Mouse (Mus musculus): Measurements from ENCODE around the gene Abca7. TPM values are rescaled to one million over a fixed set of nuclear protein-coding genes. Genes with fewer than 3 reads are reported as not detected.

Abca7 gene
- total RNA-seq, 2 experiments from 2014 or later, result 33.6 to 34.7 TPM

DNA sequence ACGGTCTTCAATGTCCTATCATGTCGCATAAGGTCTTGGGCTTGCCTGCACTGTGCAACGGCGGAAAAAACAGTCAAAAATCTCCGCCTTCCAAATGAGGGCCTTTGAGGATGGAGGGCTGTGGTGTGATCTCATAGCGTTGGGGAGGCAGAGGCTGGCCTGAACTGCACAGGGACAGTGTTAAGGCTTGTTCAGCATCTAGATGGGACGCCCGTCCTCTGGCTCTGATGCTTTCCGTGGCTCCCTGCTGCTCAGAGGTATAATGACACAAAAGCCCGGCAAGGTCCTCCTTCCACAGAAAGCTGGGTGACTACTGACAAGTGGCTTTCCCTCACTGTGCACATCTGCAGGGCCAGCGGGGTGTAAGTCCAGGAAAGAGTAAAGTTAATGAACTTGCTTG is 23.9 kb downstream of the Abca7 start:
- ATAC-seq (ENCODE audit: poor library complexity, severe bottlenecking), result no peak

DNA sequence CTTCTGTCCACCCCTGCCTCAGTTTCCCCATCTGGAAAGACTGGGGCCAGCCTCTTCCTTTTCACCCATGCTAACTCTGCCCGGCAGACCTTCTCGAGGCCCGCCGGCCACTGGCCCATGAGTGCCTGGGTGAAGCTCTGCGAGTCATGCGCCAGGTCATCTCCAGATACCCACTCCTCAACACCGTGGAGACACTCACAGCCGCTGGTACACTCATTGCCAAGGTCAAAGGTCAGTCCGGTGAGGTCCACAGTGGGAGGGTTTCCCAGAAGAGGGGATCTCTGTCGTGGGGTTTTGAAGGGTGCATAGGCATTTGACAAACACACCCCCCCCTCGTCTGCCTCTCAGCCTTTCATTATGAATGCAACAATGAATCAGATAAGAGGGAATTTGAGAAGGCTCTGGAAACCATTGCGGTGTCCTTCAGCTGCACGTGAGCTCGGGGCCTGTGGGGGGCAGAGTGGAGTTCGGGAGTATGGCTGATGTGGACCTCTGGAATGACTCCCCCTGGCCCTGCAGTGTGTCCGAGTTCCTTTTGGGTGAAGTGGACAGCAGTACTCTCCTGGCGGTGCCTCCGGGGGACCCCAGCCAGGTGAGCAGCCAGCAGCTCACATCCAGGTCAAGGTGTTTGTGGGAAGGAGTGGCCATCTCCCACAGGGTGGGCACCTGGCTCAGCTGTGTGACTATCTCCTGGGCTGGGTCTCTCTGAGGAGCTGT is 24.5 kb downstream of the Abca7 start:
- no peak for ATAC-seq (ENCODE audit: poor library complexity, severe bottlenecking)

- no peak for ATAC-seq (ENCODE audit: poor library complexity, severe bottlenecking)
Measured at GRCm38 (mm10) chr10:80021320-80021641, 25.0 kb downstream of the Abca7 start.

DNA sequence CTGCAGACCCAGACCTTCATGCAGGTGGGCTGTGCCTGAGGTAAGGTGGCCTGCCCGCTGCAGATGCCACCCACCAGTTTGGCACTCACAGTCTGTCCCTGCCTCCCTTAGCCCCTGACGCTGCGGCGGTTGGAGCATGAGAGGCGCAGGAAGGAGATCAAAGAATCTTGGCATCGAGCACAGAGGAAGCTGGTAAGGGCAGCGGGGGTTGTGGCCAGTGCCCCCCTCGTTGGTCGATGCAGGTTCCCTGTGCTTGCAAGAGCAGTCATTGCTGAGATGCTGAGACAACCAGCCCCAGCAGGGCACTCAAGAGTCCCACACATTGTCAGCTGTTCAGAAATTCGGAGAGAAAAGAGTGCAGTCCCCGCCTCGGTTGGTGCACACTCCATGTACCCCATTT is 25.9 kb downstream of the Abca7 start:
- ATAC-seq (ENCODE audit: poor library complexity, severe bottlenecking), result no peak

GRCm38 (mm10) chr10:80022806-80023205 is 26.5 kb downstream of the Abca7 start:
- ATAC-seq (ENCODE audit: poor library complexity, severe bottlenecking), result no peak

GRCm38 (mm10) chr10:80023758-80024157 is 27.5 kb downstream of the Abca7 start:
- no peak for ATAC-seq (ENCODE audit: poor library complexity, severe bottlenecking)

DNA sequence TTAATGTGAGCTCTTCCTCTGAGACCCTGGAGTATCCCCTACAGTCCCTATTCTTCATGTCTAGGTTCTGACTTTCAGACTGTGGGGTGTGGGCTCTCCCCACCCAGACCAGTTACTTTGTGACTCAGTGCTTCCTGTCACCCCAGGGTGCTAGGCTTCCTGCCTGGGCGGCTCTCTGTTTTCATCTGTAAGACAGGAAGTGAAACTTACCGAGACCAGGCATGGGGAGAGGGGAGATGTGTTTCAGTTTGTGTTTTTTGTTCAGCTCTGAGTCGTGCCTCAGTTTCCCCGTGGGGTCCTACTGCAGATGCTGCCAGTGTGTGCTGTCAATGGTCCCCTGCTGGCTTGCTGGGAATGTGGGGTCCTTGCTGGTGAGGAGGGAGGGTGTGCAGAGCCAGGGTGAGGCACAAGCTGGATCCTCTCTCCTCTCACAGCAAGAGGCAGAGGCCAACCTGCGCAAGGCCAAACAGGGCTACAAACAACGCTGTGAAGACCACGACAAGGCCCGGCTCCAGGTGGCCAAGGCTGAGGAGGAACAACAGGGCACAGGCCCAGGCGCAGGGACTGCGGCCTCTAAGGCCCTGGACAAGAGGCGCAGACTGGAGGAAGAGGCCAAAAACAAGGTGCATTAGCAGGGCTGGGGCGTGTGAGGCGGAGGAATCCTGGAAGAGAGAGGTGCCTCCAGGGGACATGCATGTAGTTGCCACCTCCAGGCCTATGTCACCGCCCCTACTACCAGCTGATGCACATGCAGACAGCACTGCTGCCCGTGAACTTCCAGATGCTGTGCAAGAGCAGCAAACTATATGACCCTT is 28.1 kb downstream of the Abca7 start:
- peak; percentile 78 for ATAC-seq (ENCODE audit: poor library complexity, severe bottlenecking)

DNA sequence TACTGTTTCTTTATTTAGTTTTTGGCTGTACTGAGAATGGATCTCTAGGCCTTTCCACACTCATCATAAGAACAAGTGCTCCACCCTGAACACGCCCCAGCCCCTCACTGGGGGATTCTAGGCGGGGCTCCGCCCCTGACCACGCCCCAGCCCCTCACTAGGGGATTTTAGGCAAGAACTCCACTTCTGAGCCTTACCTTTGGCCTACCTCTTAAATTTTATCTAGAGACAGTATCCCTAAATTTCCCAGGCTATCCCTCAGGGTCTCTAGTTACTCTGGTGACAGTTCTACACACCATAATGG is 28.7 kb downstream of the Abca7 start:
- no peak for ATAC-seq (ENCODE audit: poor library complexity, severe bottlenecking)

DNA sequence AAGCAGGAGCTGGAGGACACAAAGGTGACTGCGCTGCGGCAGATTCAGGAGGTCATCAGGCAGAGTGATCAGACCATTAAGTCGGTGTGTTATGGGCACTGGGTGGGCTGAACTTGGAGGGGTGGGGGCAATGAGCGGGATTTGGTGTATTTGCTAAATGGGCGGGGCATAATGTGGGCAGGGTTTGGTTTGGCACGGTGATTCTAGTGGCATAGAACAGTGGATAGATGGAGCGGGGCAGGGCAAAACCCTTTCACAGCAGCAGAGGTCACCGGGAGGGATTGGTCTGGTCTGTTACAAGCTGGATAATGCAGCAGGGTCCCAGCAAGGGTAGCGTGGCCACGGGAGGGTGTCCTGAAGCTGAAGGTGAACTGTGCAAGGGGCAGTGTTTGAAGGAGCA is 29.2 kb downstream of the Abca7 start:
- ATAC-seq (ENCODE audit: poor library complexity, severe bottlenecking), result no peak

GRCm38 (mm10) chr10:80025889-80026288 is 29.6 kb downstream of the Abca7 start:
- peak; percentile 19; the same call in 1 of the 2 replicates for ATAC-seq (ENCODE audit: poor library complexity, severe bottlenecking)

- no peak for ATAC-seq (ENCODE audit: poor library complexity, severe bottlenecking)
Measured at GRCm38 (mm10) chr10:80027681-80028520, 31.6 kb downstream of the Abca7 start.

- no peak for ATAC-seq (ENCODE audit: poor library complexity, severe bottlenecking)
Measured at GRCm38 (mm10) chr10:80028521-80028846, 32.2 kb downstream of the Abca7 start.

DNA sequence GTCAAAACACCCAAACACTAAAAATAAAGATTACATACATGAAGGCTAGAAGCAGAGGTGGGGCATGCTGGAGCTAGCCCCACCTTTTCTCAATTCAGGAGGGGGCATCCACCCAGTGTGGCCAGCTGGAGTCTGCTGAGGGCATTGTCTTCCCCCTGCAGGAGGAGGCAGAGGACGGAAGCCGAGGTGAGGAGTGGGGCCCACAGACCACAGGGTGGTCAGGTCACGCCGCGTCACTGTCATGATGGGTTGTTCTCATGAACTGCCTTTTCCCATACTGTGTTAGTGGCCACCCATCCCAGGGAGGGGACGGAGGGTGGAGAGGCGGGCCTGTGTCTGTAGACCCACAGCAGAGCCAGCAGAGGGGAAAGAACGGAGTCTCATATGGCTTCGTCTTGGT is 33.9 kb downstream of the Abca7 start:
- no peak for ATAC-seq (ENCODE audit: poor library complexity, severe bottlenecking)

DNA sequence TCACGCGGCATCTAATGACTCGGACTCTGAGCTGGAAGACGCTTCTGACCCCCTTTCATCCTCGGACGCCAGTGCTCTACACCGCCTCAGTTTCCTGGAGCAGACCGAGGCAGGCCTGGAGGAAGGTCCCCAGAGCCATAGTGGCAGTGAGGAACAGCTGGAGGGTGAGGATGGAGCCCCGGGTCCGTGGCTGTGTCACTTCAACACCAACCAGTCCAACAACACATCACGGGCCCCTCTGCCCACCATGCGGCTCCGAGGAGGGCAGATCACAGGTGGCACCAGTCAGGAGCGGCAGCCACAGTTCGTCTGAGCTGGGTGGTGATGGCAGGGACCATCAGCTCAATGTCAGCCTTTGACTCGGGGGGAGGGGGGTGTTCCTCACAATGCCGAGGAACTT is 34.4 kb downstream of the Abca7 start:
- ATAC-seq (ENCODE audit: poor library complexity, severe bottlenecking), result no peak

- peak; percentile 71 for ATAC-seq (ENCODE audit: poor library complexity, severe bottlenecking)
Measured at GRCm38 (mm10) chr10:80032799-80033480, 36.6 kb downstream of the Abca7 start.

DNA sequence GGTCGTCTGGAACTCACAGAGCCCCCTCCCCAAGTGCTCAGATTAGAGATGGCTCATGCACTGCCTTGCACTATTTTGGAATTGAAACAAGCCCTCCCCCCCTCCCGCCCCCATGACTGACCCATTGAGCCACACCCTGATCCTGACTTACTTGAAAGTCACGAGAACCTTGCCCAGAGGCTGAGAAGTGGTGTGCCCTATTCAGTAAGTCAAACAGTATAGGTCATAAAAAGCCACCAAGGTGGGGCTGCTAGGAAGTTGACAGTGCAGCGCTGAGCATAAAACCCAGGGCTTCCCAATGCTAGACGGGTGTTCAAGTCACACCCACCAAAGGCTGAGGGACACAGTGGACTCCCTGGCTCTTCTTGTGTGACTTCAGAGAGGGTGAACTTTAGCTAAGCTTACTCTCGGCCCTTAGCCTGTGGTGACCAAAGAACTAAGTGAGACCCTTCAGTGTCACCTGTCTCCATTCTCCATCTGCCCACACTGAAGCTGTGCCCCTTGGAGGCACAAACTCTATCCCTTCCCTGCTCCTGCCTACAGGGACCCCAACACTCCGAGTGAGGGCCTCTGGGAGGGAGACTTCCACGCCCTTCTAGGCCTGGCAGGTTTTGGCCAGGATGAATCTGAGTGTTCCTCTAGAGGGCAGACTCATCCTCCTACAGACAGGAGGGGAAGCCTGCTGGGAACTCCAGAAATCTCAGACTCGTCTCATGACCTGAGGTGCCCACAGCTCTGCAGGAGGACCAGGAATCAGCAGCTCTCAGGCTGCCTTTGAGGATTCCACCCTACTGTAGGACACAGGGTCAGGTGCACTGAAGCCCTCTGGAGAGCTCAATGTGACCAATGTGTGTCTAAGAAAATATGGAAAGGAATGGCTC is 37.5 kb downstream of the Abca7 start:
- ATAC-seq (ENCODE audit: poor library complexity, severe bottlenecking), result peak; percentile 38

GRCm38 (mm10) chr10:80035148-80035547 is 38.9 kb downstream of the Abca7 start:
- ATAC-seq (ENCODE audit: poor library complexity, severe bottlenecking), result no peak

- no peak for ATAC-seq (ENCODE audit: poor library complexity, severe bottlenecking)
Measured at GRCm38 (mm10) chr10:80035686-80036085, 39.4 kb downstream of the Abca7 start.

DNA sequence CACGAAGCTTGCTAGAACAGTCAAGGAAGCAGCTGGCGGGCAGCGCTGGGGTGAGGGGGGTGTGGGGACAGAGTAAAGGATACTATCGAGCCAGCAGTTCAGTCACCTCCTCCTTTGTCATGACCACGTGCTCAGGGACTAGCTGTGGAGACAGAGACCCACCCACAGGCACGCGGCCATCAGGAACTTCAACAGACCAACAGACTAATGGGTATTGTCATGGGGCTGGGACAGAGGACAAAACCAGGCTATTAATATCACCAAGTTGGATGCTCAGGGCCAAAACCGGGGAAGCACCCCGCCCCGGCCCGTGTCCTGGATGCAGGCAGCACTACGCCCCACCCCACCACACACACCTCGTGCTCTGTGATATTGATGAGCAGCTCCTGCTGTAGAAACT is 40.5 kb downstream of the Abca7 start:
- ATAC-seq (ENCODE audit: poor library complexity, severe bottlenecking), result no peak

DNA sequence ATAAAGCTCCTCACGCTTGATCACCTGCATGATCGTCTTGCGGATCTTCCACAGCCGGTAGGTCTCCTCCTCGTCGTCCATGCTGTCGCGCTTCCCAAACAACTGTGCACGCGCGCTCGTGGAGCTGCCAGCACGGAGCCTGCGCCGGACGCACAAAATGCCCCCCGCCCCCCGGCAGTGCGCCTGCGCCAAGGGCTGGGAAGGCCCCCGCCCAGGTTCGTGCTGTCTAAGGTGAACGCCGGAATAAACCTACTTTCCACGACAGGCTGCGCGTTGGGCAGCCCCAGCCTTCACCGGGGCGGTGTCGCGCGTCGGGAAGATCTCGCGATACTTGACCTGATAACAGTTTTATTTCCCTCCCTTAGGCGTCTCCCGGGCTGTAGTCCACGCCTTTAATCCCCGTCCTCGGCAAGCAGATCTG is 43.3 kb downstream of the Abca7 start, which contains the start of gene Polr2e:
Gene Polr2e (minus strand): TSS at position 237 of the 421 bp plus-strand sequence.
- ATAC-seq (ENCODE audit: poor library complexity, severe bottlenecking), result peak; percentile 99
